Mouse (Mus musculus): ENCODE results near the gene Xrcc5.

GRCm38 (mm10) chr1:72334807-72335206, 27.6 kb downstream of the Xrcc5 start:
- TF ChIP-seq POLR2A (IDR thresholded peaks at IDR 0.05; ENCODE audit: borderline replicate concordance, extremely low read depth, insufficient read depth, insufficient read length, poor library complexity, severe bottlenecking) (no peak), CTCF (IDR thresholded peaks at IDR 0.05; ENCODE audit: borderline replicate concordance, extremely low read depth, insufficient read depth, insufficient read length) (no peak)

Data from brain, embryonic 14.5 days (tissue).